Mouse (Mus musculus) brain, embryonic 14.5 days (tissue): Measurements from ENCODE around the gene Ripply1.

ENCODE experiments used
- CTCF ChIP-seq: fragments of 200-500 bp; IDR thresholded peaks from 2 replicates; pipeline ENCODE4 v1.5.1; 2012; ENCODE audit warnings: inconsistent platforms, mild to moderate bottlenecking, moderate library complexity, borderline replicate concordance; ENCODE audit not compliant: insufficient read depth, insufficient read length; ENCODE audit errors: extremely low read depth
- POLR2A ChIP-seq: fragments of 200-500 bp; IDR thresholded peaks from 2 replicates; pipeline ENCODE4 v1.6.1; 2012; ENCODE audit warnings: mild to moderate bottlenecking, inconsistent platforms, borderline replicate concordance; ENCODE audit not compliant: poor library complexity, insufficient read depth, insufficient read length, severe bottlenecking; ENCODE audit errors: extremely low read depth

DNA sequence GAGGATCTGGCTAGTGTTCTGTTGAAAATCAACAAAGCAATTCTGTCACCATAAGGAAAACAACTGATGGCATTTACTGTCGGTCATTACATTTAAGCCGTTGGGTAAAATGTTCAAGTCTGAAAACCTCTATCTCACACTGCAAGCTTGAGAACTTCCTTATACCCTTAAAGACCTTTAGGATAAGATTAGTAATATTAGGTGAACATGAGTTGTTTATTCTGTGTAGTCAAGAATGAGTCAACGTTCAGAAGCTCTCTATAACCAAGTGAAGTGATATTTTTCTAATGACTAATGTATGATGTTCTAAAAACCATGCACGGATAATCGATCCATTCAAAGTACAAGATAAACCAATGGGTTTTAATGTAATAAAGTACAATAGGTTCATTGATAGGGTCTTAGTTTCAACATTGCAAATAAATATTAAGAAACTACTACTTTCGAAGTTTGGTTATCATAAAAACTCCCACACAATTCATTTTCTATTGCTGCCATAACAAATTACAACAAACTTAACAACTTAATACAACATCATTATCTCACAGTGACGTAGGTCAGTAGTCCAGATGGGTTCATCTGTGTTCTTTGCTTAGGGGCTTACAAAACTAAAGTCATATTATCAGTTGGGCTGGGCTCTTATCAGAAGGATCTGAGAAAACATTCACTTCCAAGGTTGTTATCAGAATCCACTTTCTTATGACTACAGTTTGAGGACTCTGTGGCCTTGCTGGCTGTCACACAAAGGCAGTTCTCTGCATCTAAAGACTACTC, 12.1 kb upstream of the Ripply1 start:
- TF ChIP-seq POLR2A (no peak), CTCF (no peak)
